Mouse (Mus musculus) MEL (cell line): ENCODE results near the gene Adprhl1. TPM values are rescaled to one million over a fixed set of nuclear protein-coding genes. Genes with fewer than 3 reads are reported as not detected.

Experiments used
- DNase-seq: peaks from one replicate; pipeline ENCODE4 v3.0.0; 2011; ENCODE audit warnings: low read depth, low spot score
- H3K27ac ChIP-seq: 2 replicates; pipeline ENCODE4 v1.5.1; 2012; ENCODE audit warnings: low read depth, mild to moderate bottlenecking, control low read depth, low read length, moderate library complexity; ENCODE audit not compliant: control insufficient read depth
- H3K27me3 ChIP-seq, 2 experiments: fragments of 150-350 bp in 1 of 2; sonication (generic) in 1 of 2; 2 replicates each; pipeline ENCODE4 v1.6.1; 2012; ENCODE audit warnings: low read length in 2 of 2, mild to moderate bottlenecking in 2 of 2, improper control_type of control experiment in 1 of 2, moderate library complexity in 1 of 2; ENCODE audit not compliant: insufficient read depth in 2 of 2, control insufficient read depth in 1 of 2
- H3K36me3 ChIP-seq, 2 experiments: 2 replicates each; pipeline ENCODE4 v1.6.1; 2012 to 2014; ENCODE audit warnings: low read length in 2 of 2, improper control_type of control experiment in 1 of 2, inconsistent platforms in 1 of 2, mild to moderate bottlenecking in 1 of 2; ENCODE audit not compliant: insufficient read depth in 2 of 2, control insufficient read depth in 1 of 2
- H3K4me1 ChIP-seq, 2 experiments: fragments of 150-350 bp in 1 of 2; sonication (generic) in 1 of 2; 2 replicates each; pipeline ENCODE4 v1.6.1; 2012; ENCODE audit warnings: low read length in 2 of 2, improper control_type of control experiment in 1 of 2, mild to moderate bottlenecking in 1 of 2; ENCODE audit not compliant: insufficient read depth in 2 of 2, control insufficient read depth in 1 of 2
- H3K4me3 ChIP-seq, 2 experiments: fragments of 150-350 bp in 1 of 2; sonication (generic) in 1 of 2; 2 replicates each; pipeline ENCODE4 v1.5.1; 2012; ENCODE audit warnings: low read depth in 2 of 2, low read length in 2 of 2, mild to moderate bottlenecking in 2 of 2, moderate library complexity in 2 of 2, control low read depth in 1 of 2, improper control_type of control experiment in 1 of 2; ENCODE audit not compliant: control insufficient read depth in 1 of 2, insufficient read depth in 1 of 2
- H3K79me2 ChIP-seq: 2 replicates; pipeline ENCODE4 v1.6.1; 2012; ENCODE audit warnings: mild to moderate bottlenecking, low read length, moderate library complexity; ENCODE audit not compliant: control insufficient read depth, poor library complexity, insufficient read depth
- H3K9ac ChIP-seq: 2 replicates; pipeline ENCODE4 v1.6.1; 2012; ENCODE audit warnings: low read depth, mild to moderate bottlenecking, control low read depth, low read length, moderate library complexity; ENCODE audit not compliant: control insufficient read depth, poor library complexity, severe bottlenecking
- H3K9me3 ChIP-seq: fragments of 150-350 bp; sonication (generic); replicated peaks from 2 replicates; pipeline ENCODE4 v1.6.1; 2012; ENCODE audit warnings: mild to moderate bottlenecking, low read length, improper control_type of control experiment, moderate library complexity; ENCODE audit not compliant: insufficient read depth
- BHLHE40 ChIP-seq: IDR thresholded peaks from 2 replicates; pipeline ENCODE4 v1.6.1; 2012; ENCODE audit warnings: low read depth, mild to moderate bottlenecking, inconsistent platforms, low read length, improper control_type of control experiment, borderline replicate concordance
- CHD1 ChIP-seq: IDR thresholded peaks from 2 replicates; pipeline ENCODE4 v1.6.1; 2012; ENCODE audit warnings: low read depth, mild to moderate bottlenecking, inconsistent platforms, low read length, improper control_type of control experiment
- CTCF ChIP-seq, 3 experiments: IDR thresholded peaks in 2 of 3; conservative IDR thresholded peaks in 1 of 3; 2 replicates each; pipeline ENCODE4 v1.5.1; 2011 to 2012; ENCODE audit warnings: low read length in 3 of 3, low read depth in 2 of 3, mild to moderate bottlenecking in 2 of 3, improper control_type of control experiment in 1 of 3, inconsistent platforms in 1 of 3, mixed read lengths in 1 of 3, moderate library complexity in 1 of 3; ENCODE audit not compliant: control insufficient read depth in 1 of 3, insufficient read depth in 1 of 3, poor library complexity in 1 of 3, severe bottlenecking in 1 of 3
- ELF1 ChIP-seq: IDR thresholded peaks from 2 replicates; pipeline ENCODE4 v1.6.1; 2014; ENCODE audit warnings: low read depth, mild to moderate bottlenecking, inconsistent platforms, low read length, improper control_type of control experiment, moderate library complexity
- ETS1 ChIP-seq: IDR thresholded peaks from 2 replicates; pipeline ENCODE4 v1.6.1; 2012; ENCODE audit warnings: low read depth, mild to moderate bottlenecking, inconsistent platforms, low read length, improper control_type of control experiment, moderate library complexity
- HCFC1 ChIP-seq: IDR thresholded peaks from 2 replicates; pipeline ENCODE4 v1.6.1; 2012; ENCODE audit warnings: low read depth, mild to moderate bottlenecking, inconsistent platforms, low read length, improper control_type of control experiment, moderate library complexity
- JUND ChIP-seq: IDR thresholded peaks from 2 replicates; pipeline ENCODE4 v1.6.1; 2011; ENCODE audit warnings: low read depth, mild to moderate bottlenecking, improper control_type of control experiment, low read length
- MAX ChIP-seq: IDR thresholded peaks from 2 replicates; pipeline ENCODE4 v1.6.1; 2011; ENCODE audit warnings: low read length, improper control_type of control experiment
- MAZ ChIP-seq: IDR thresholded peaks from 2 replicates; pipeline ENCODE4 v1.6.1; 2012; ENCODE audit warnings: low read depth, mild to moderate bottlenecking, inconsistent platforms, low read length, improper control_type of control experiment
- MEF2A ChIP-seq: IDR thresholded peaks from 2 replicates; pipeline ENCODE4 v1.6.1; 2014; ENCODE audit warnings: low read depth, mild to moderate bottlenecking, inconsistent platforms, low read length, improper control_type of control experiment; ENCODE audit not compliant: poor library complexity, insufficient replicate concordance, severe bottlenecking; ENCODE audit errors: extremely low read depth
- MXI1 ChIP-seq: IDR thresholded peaks from 2 replicates; pipeline ENCODE4 v1.6.1; 2011; ENCODE audit warnings: mild to moderate bottlenecking, low read depth, low read length, improper control_type of control experiment
- MYC ChIP-seq: IDR thresholded peaks from 2 replicates; pipeline ENCODE4 v1.6.1; 2011; ENCODE audit warnings: low read depth, mild to moderate bottlenecking, low read length, improper control_type of control experiment, moderate library complexity
- NELFE ChIP-seq: IDR thresholded peaks from 2 replicates; pipeline ENCODE4 v1.6.1; 2011; ENCODE audit warnings: low read depth, low read length, improper control_type of control experiment
- NRF1 ChIP-seq: IDR thresholded peaks from 2 replicates; pipeline ENCODE4 v1.6.1; 2014; ENCODE audit warnings: low read depth, mild to moderate bottlenecking, inconsistent platforms, low read length, improper control_type of control experiment, moderate library complexity; ENCODE audit not compliant: poor library complexity, insufficient read depth, severe bottlenecking
- RCOR1 ChIP-seq: IDR thresholded peaks from 2 replicates; pipeline ENCODE4 v1.6.1; 2012; ENCODE audit warnings: low read depth, mild to moderate bottlenecking, inconsistent platforms, low read length, improper control_type of control experiment
- SMC3 ChIP-seq: IDR thresholded peaks from 2 replicates; pipeline ENCODE4 v1.6.1; 2011; ENCODE audit warnings: low read depth, low read length, improper control_type of control experiment
- TBP ChIP-seq: IDR thresholded peaks from 2 replicates; pipeline ENCODE4 v1.8.0; 2011; ENCODE audit warnings: low read depth, low read length, improper control_type of control experiment
- UBTF ChIP-seq: IDR thresholded peaks from 2 replicates; pipeline ENCODE4 v1.6.1; 2012; ENCODE audit warnings: low read depth, mild to moderate bottlenecking, inconsistent platforms, low read length, improper control_type of control experiment, moderate library complexity, borderline replicate concordance; ENCODE audit not compliant: insufficient read depth
- USF1 ChIP-seq: IDR thresholded peaks from 2 replicates; pipeline ENCODE4 v1.6.1; 2014; ENCODE audit warnings: low read depth, mild to moderate bottlenecking, inconsistent platforms, low read length, improper control_type of control experiment, moderate library complexity
- ZMIZ1 ChIP-seq: IDR thresholded peaks from 2 replicates; pipeline ENCODE4 v1.6.1; 2012; ENCODE audit warnings: low read depth, mild to moderate bottlenecking, inconsistent platforms, low read length, improper control_type of control experiment, moderate library complexity
- polyA plus RNA-seq, 2 experiments: library from polyadenylated mRNA; stranded (reverse) in 1 of 2; unstranded in 1 of 2; fragments of >175 nt in 1 of 2; fragments of >200 nt in 1 of 2; gene quantifications; 2 replicates each; pipeline versions ENCODE4 v1.2.1 to v1.2.4; 2012; ENCODE audit warnings: low replicate concordance in 2 of 2, low read depth in 1 of 2; ENCODE audit not compliant: insufficient read length in 2 of 2, insufficient read depth in 1 of 2, missing spikeins in 1 of 2
- total RNA-seq: library from RNA; depleted of rRNA; stranded (reverse); fragments of 300-350 nt; gene quantifications from 2 replicates; pipeline ENCODE4 v1.2.3, GENCODE M21; 2012

The Adprhl1 gene
- total and polyA plus RNA-seq, 3 experiments = not detected

GRCm38 (mm10) chr8:13197493-13197892 lies 56.5 kb downstream of the Adprhl1 start:
- TF ChIP-seq JUND = no peak
- TF ChIP-seq ETS1 = no peak
- TF ChIP-seq ZMIZ1 = no peak
- no peak for TF ChIP-seq BHLHE40
- TF ChIP-seq MAZ = no peak
- no peak for TF ChIP-seq UBTF
- TF ChIP-seq MYC = no peak
- TF ChIP-seq NRF1 = no peak
- no peak for TF ChIP-seq MAX
- no peak for TF ChIP-seq SMC3
- Histone ChIP-seq H3K27ac (no peak overlapping the region), H3K79me2 (peaks cover 1% of the 10 kb centered on the region; the same call in 1 of the 2 replicates), H3K4me1 (peaks cover 4 to 12% of the 10 kb centered on the region in 2 experiments), H3K36me3 (peaks cover 0 to 5% of the 10 kb centered on the region in 2 experiments; a peak in 2 of 4 replicates), H3K27me3 (no peaks in the 10 kb centered on the region), H3K9me3 (no peaks in the 10 kb centered on the region), H3K9ac (no peak overlapping the region), H3K4me3 (no peak overlapping the region)
- DNase-seq = no peak

GRCm38 (mm10) chr8:13194818-13195217 lies 59.1 kb downstream of the Adprhl1 start:
- no peak for DNase-seq
- Histone ChIP-seq H3K27me3 (no peaks in the 10 kb centered on the region), H3K79me2 (no peaks in the 10 kb centered on the region), H3K9ac (no peak overlapping the region), H3K36me3 (no peaks in the 10 kb centered on the region), H3K4me3 (no peak overlapping the region), H3K27ac (no peak overlapping the region), H3K4me1 (0 out of 4 replicates have a peak, but pooled peaks cover 0 to 4% of the 10 kb centered on the region in 2 experiments), H3K9me3 (no peaks in the 10 kb centered on the region)
- TF ChIP-seq NELFE = no peak
- no peak for TF ChIP-seq USF1
- TF ChIP-seq MEF2A = no peak
- no peak for TF ChIP-seq TBP
- TF ChIP-seq CTCF (IDR thresholded peaks at IDR 0.05 in 2 of 3, conservative IDR thresholded peaks at IDR 0.05 in 1 of 3; ENCODE audit: control insufficient read depth in 1 of 3, insufficient read depth in 1 of 3, low read depth in 2 of 3, low read length in 3 of 3, poor library complexity in 1 of 3, severe bottlenecking in 1 of 3) = no peak
- no peak for TF ChIP-seq CHD1
- TF ChIP-seq ELF1 = no peak
- TF ChIP-seq NRF1 = no peak
- no peak for TF ChIP-seq ETS1
- no peak for TF ChIP-seq MXI1
- no peak for TF ChIP-seq RCOR1
- TF ChIP-seq HCFC1 = no peak
